Mouse (Mus musculus) ES-CJ7 (cell line): ENCODE results near the gene Trarg1.
"Not testable (repeated sequence)": the region's sequence is repeated elsewhere in the genome, so short reads cannot be mapped to it uniquely, and the experiment has no call there.

ENCODE experiments used
- DNase-seq: peaks from one replicate; pipeline ENCODE4 v3.0.0; 2011; ENCODE audit warnings: low read depth, low spot score

The Trarg1 gene

GRCm38 (mm10) chr11:76679508-76679907 lies at the start of gene Trarg1:
Gene Trarg1, plus strand, starts transcription at chr11:76679808.
- not testable (repeated sequence) for DNase-seq

- no peak for DNase-seq
These were observed 49.6 kb upstream of the Trarg1 start for GRCm38 (mm10) chr11:76630023-76630422.

- DNase-seq, result no peak
These were observed 49.1 kb upstream of the Trarg1 start for GRCm38 (mm10) chr11:76630487-76630886.

- no peak for DNase-seq
These were observed 40.2 kb upstream of the Trarg1 start for GRCm38 (mm10) chr11:76639269-76639985.

GRCm38 (mm10) chr11:76640231-76640630 lies 39.4 kb upstream of the Trarg1 start:
- no peak for DNase-seq

- DNase-seq, result no peak
These were observed 35.4 kb upstream of the Trarg1 start for GRCm38 (mm10) chr11:76644257-76644656.

GRCm38 (mm10) chr11:76645036-76645435 lies 34.6 kb upstream of the Trarg1 start:
- no peak for DNase-seq

GRCm38 (mm10) chr11:76645955-76646354 lies 33.7 kb upstream of the Trarg1 start:
- peak; percentile 93 for DNase-seq

GRCm38 (mm10) chr11:76647062-76647461 lies 32.5 kb upstream of the Trarg1 start:
- DNase-seq, result peak; percentile 24

- DNase-seq, result peak; percentile 87
These were observed 32.1 kb upstream of the Trarg1 start for GRCm38 (mm10) chr11:76647500-76647899.

- DNase-seq, result peak; percentile 65
These were observed 28.6 kb upstream of the Trarg1 start for GRCm38 (mm10) chr11:76650862-76651560.

GRCm38 (mm10) chr11:76652838-76653334 lies 26.7 kb upstream of the Trarg1 start:
- no peak for DNase-seq

- peak; percentile 72 for DNase-seq
These were observed 24.5 kb upstream of the Trarg1 start for GRCm38 (mm10) chr11:76655106-76655505.

- DNase-seq, result peak; percentile 82
These were observed 22.1 kb upstream of the Trarg1 start for GRCm38 (mm10) chr11:76657450-76657970.

GRCm38 (mm10) chr11:76659138-76659930 lies 20.3 kb upstream of the Trarg1 start:
- no peak for DNase-seq

- DNase-seq, result peak; percentile 40
These were observed 17.7 kb upstream of the Trarg1 start for GRCm38 (mm10) chr11:76661790-76662468.

GRCm38 (mm10) chr11:76666002-76666649 lies 13.5 kb upstream of the Trarg1 start:
- DNase-seq, result peak; percentile 25

- no peak for DNase-seq
These were observed 11.8 kb upstream of the Trarg1 start for GRCm38 (mm10) chr11:76667807-76668206.

- no peak for DNase-seq
These were observed 7.6 kb upstream of the Trarg1 start, which contains the start of gene Bhlha9 for GRCm38 (mm10) chr11:76671871-76672475. Gene Bhlha9, plus strand, starts transcription at chr11:76672470.
